Mouse (Mus musculus): ENCODE measurements at regions not wholly inside any gene's neighbourhood (a gene's known extent, or its start where the extent isn't known, plus 50 kb on each side); places are given as distances from the start of the nearest gene placed in this dataset.

DNA sequence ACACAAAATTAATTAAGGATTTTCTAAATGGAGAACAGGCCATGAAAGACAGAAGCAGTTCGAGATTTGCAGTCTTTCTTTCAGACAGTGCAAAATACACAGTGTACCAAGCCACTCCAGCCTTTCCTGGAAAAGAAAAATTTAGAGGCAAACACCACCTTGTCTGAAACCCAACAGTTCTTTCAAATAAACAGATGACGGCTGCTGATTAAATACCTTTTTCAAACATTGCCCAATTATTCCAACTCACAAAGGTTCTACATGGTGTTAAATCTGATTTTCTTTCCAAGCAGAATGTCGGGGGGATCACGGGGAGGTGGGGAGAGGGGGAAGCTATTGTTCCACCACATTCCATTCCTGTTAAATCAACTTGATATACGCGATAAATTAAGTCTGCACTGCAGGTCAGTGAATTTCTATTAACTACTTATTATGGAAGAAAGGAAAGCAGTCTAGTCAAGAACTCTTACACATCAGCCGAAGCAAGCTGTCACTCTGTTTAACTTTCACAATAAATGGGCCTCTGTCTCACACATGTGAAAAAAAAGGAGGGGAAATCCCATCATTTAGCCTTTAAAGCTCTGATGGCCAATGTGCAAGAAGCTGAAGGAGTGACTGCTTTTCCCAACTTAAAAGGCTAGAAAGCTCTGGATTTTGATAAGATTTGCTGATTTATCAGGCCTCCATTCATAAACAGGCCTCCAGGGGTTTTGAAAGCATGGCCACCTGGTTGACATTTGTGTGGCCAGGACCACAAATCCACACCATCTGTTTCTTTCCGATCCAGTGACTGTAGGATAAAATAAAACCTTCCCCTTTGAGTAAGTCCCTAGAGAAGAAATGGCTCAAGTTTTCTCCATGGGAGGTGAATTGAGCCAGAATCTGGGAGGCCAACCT, 165.4 kb downstream of the Nedd1 start:
- Histone ChIP-seq H3K4me2 (peak overlapping the region; percentile 37), H3K4me3 (replicated peaks) (no peak overlapping the region), H3K36me3 (no peaks in the 10 kb centered on the region), H3K27me3 (replicated peaks) (no peaks in the 10 kb centered on the region), H3K27ac (replicated peaks) (peak overlapping the region; percentile 38), H3K4me1 (peaks cover 20% of the 10 kb centered on the region), H3K9me3 (replicated peaks) (no peaks in the 10 kb centered on the region), H3K9ac (replicated peaks) (no peak overlapping the region)
- WGBS: 6% methylated on average over 8 of the region's 8 CpGs
- ATAC-seq (ENCODE audit: low FRiP score): no peak

DNA sequence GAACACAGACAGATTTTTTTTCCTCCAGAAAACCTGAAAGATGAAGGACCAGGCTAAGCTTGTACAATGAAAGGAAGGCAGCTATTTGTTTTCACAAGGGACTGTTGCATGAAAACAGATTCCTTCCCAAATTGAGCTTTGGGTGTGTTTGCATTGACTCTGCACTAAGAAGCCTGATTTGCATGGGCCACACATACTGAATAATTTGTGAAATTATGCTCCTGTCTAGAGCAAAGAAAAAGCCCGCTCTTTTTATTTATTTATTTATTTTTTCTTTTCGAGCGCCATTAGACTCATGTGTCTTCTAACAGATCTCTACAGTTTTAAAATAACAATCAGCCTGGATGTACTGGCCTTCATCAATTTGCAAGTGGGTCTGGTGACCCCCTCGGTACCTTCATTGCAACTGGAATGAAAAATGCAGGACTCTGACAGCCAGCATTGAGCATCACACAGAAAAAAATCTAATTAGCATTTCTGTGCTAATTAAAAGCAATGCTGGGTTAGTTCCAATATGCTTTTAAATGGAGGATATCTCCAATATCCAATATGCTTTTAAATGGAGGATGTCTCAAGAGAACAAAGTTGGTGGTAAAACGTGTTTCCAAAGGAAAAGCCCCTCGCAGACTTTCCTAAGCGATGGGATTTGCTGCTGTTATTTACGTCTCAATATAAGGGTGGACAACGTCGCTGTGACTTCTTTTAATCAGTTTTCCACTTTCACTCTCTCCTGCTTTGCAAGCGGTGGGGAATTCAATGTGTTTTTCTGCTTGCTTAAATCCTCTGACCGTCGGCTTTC, 166.3 kb downstream of the Nedd1 start:
- H3K9me3 ChIP-seq (replicated peaks): no peaks in the 10 kb centered on the region
- no peaks in the 10 kb centered on the region for H3K36me3 ChIP-seq
- H3K4me3 ChIP-seq (replicated peaks): no peak overlapping the region
- H3K27ac ChIP-seq (replicated peaks): peak overlapping the region; percentile 38; the same call in 1 of the 2 replicates
- H3K27me3 ChIP-seq (replicated peaks): no peaks in the 10 kb centered on the region
- H3K9ac ChIP-seq (replicated peaks): no peak overlapping the region
- peaks cover 20% of the 10 kb centered on the region for H3K4me1 ChIP-seq
- ATAC-seq (ENCODE audit: low FRiP score): no peak
- peak overlapping the region; percentile 37 for H3K4me2 ChIP-seq
- 9% methylated on average over 13 of the region's 13 CpGs for WGBS

DNA sequence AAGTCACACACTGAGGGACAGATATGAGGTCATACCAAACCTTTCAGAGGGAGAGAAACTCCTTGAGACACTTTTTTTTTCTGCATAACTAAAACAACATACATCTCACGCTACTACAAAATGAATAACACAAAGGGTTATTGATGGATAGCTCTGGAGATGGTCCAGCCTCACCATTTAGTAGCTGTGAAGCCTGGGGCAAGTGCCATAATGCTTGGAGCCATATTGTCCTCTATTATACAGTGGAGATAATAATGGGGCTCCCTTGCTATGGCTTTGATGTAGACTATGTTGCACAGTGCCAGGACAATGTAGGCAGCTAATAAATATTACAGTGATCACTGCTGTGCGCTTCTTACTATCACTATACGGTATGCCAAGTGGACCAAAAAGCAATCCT, 168.3 kb downstream of the Nedd1 start:
- H3K36me3 ChIP-seq: no peaks in the 10 kb centered on the region
- no peaks in the 10 kb centered on the region for H3K9me3 ChIP-seq (replicated peaks)
- H3K4me2 ChIP-seq: no peak overlapping the region
- peaks cover 28% of the 10 kb centered on the region for H3K4me1 ChIP-seq
- no peak for ATAC-seq (ENCODE audit: low FRiP score)
- no peak overlapping the region for H3K9ac ChIP-seq (replicated peaks)
- 50% methylated on average over 3 of the region's 3 CpGs for whole genome bisulfite sequencing
- no peaks in the 10 kb centered on the region for H3K27me3 ChIP-seq (replicated peaks)
- no peak overlapping the region for H3K4me3 ChIP-seq (replicated peaks)
- no peak overlapping the region for H3K27ac ChIP-seq (replicated peaks)

DNA sequence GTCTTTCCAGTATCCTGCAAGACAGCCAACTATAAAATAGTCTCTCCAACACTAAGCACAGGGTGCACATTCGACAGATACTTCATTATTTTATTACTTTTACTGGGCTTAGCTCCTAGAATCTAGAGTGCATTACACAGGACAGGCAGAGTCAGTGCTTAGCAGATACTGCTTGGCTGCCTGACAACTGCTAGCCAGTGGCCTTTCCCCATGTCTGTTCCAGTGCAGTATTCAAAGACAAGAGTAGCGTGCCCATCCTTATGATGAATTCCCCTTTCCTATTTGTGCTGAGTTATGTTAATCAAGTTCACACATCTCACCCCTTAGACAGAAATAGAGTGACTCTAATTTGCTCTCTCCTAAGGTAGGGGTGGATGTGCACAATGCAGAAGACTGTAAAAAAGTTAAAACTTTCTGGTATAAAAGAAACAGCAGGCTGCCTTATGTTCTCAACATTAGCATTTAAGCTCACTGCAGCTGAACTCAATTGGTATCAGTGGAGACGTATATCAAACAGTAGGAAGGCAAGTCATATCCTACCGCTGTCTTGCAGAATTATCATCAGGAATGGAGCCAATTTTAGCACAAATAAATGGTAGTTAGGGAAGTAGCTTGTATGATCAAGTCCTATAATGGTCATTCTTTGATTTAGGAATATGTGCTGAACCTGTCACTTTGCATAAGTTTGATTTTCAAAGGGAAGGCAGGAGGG, 173.2 kb downstream of the Nedd1 start:
- 31% methylated on average over 4 of the region's 4 CpGs for WGBS
- Histone ChIP-seq H3K4me1 (peaks cover 10% of the 10 kb centered on the region; the same call in 1 of the 2 replicates), H3K4me3 (replicated peaks) (no peak overlapping the region), H3K9ac (replicated peaks) (no peak overlapping the region), H3K27me3 (replicated peaks) (no peaks in the 10 kb centered on the region), H3K27ac (replicated peaks) (no peak overlapping the region), H3K4me2 (no peak overlapping the region), H3K36me3 (no peaks in the 10 kb centered on the region), H3K9me3 (replicated peaks) (no peaks in the 10 kb centered on the region)
- 0 out of 2 replicates have a peak, but pooled peaks have one; percentile 50 for ATAC-seq (ENCODE audit: low FRiP score)

DNA sequence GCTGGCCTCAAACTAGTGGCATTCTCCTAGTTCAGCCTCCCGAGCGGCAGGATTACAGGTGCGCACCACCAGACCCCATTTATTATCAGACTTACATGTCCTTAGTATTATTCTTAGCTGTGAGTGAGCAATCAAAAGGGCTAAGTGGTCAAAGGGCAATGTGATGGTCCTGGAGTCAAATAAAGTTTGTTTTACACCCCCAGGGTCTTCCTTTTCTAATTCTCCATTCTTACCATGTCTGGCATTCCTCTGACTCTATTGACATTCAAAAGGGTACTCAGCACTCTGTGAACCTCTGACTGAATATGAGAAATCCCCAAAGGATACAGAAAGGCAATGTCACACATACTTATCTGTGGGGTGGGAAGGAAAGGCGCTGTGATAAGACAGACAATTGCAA, 183.8 kb downstream of the Nedd1 start:
- H3K27me3 ChIP-seq (replicated peaks): no peaks in the 10 kb centered on the region
- H3K36me3 ChIP-seq: no peaks in the 10 kb centered on the region
- no peaks in the 10 kb centered on the region for H3K9me3 ChIP-seq (replicated peaks)
- no peak overlapping the region for H3K4me2 ChIP-seq
- H3K9ac ChIP-seq (replicated peaks): no peak overlapping the region
- no peaks in the 10 kb centered on the region for H3K4me1 ChIP-seq
- WGBS: 82% methylated on average over 4 of the region's 4 CpGs
- H3K27ac ChIP-seq (replicated peaks): no peak overlapping the region
- H3K4me3 ChIP-seq (replicated peaks): no peak overlapping the region
- no peak for ATAC-seq (ENCODE audit: low FRiP score)

DNA sequence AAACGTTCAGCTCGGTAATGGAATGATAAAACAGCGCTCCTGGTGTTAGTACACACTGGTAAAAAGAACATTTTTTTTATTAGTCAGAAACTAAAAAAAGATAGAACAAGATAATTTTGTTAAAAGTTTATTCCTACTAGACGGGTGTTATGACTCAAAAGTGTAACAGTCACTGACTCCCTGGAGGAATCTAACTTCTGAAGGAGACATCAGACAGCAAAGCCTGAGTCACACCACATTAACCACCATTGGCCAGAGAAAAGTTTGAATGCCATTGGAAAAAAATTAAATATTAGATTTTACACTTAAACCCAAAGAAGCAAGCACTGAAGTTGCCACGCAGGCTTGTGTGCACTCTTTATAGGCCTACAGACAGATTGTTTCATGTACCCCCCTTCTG, 205.3 kb downstream of the Nedd1 start:
- Histone ChIP-seq H3K4me3 (replicated peaks) (no peak overlapping the region), H3K9ac (replicated peaks) (no peak overlapping the region), H3K9me3 (replicated peaks) (no peaks in the 10 kb centered on the region), H3K27ac (replicated peaks) (no peak overlapping the region), H3K27me3 (replicated peaks) (no peaks in the 10 kb centered on the region), H3K4me2 (no peak overlapping the region), H3K36me3 (no peaks in the 10 kb centered on the region), H3K4me1 (no peaks in the 10 kb centered on the region; the same call in 1 of the 2 replicates)
- ATAC-seq (ENCODE audit: low FRiP score): no peak
- 61% methylated on average over 5 of the region's 5 CpGs for WGBS

DNA sequence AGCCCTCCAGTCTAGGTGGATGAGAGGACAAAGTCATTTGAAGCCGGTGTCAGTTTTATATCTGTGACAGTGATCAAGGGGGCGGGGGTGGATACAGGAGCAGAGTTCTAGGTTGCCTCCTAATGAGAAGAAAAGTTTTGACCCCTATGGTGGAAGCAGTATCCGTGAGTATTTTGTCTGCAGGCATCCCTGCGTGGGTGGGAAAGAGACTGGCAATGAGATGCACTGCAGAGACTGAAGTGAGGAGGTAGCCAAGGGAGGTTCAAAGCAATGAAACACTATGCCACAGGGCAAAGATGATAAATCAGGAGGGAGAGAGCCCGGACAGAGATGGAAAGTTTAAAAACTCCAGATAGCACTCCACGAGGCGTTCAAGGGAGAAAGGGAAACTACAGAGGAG, 210.5 kb downstream of the Nedd1 start:
- no peak overlapping the region for H3K9ac ChIP-seq (replicated peaks)
- 69% methylated on average over 7 of the region's 7 CpGs for WGBS
- H3K27me3 ChIP-seq (replicated peaks): no peaks in the 10 kb centered on the region
- no peak for ATAC-seq (ENCODE audit: low FRiP score)
- no peaks in the 10 kb centered on the region for H3K9me3 ChIP-seq (replicated peaks)
- no peak overlapping the region for H3K27ac ChIP-seq (replicated peaks)
- no peak overlapping the region for H3K4me2 ChIP-seq
- H3K4me3 ChIP-seq (replicated peaks): no peak overlapping the region
- H3K4me1 ChIP-seq: no peaks in the 10 kb centered on the region; the same call in 1 of the 2 replicates
- no peaks in the 10 kb centered on the region for H3K36me3 ChIP-seq

DNA sequence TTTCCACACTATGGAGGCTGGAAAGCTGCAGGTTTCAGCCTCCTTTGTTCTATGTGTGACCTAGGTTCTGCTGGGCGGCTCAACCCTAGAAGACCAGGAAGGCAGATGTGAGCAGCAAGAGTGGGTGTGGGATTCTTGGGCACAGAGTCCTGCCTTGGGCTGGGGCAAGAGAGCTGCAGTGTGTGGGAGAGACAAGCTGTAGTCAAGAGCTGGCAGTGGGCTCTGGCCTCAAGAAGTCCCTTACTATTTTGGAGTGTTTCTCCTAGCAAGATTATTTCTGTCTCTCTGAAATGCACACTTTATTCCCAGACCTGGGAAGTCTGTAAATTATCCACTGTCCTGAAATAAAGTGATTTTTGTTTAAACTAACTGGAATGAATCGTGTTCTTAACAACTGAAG, 211.5 kb downstream of the Nedd1 start:
- H3K4me2 ChIP-seq: no peak overlapping the region
- H3K27ac ChIP-seq (replicated peaks): no peak overlapping the region
- no peak for ATAC-seq (ENCODE audit: low FRiP score)
- no peaks in the 10 kb centered on the region for H3K27me3 ChIP-seq (replicated peaks)
- H3K4me3 ChIP-seq (replicated peaks): no peak overlapping the region
- no peaks in the 10 kb centered on the region for H3K9me3 ChIP-seq (replicated peaks)
- H3K9ac ChIP-seq (replicated peaks): no peak overlapping the region
- 89% methylated on average over 2 of the region's 2 CpGs for WGBS
- H3K36me3 ChIP-seq: no peaks in the 10 kb centered on the region
- no peaks in the 10 kb centered on the region; the same call in 1 of the 2 replicates for H3K4me1 ChIP-seq

DNA sequence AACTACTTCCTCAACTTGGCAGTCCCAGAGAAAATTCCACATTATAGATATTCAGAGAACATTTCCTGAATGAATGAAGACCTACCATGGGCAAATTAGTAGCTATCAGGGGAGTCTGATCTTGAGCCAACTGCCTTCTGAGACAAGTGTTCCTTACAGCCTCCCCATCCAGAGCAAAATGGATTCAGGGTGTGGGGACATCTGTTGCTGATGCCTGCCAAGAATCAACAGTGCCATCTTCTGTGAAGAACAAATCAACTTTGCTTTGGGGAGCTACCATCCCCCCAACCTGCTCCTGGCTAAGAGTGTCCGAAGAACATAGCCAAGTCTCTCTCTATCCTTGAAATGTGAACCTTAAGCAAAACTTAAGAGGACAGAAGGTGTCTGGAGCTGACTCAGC, 217.9 kb downstream of the Nedd1 start:
- Histone ChIP-seq H3K4me1 (no peaks in the 10 kb centered on the region), H3K4me2 (no peak overlapping the region), H3K9ac (replicated peaks) (no peak overlapping the region), H3K36me3 (no peaks in the 10 kb centered on the region), H3K27me3 (replicated peaks) (no peaks in the 10 kb centered on the region), H3K27ac (replicated peaks) (no peak overlapping the region), H3K4me3 (replicated peaks) (no peak overlapping the region), H3K9me3 (replicated peaks) (no peaks in the 10 kb centered on the region)
- WGBS: 94% methylated on average over 1 of the region's 1 CpGs
- no peak for ATAC-seq (ENCODE audit: low FRiP score)

DNA sequence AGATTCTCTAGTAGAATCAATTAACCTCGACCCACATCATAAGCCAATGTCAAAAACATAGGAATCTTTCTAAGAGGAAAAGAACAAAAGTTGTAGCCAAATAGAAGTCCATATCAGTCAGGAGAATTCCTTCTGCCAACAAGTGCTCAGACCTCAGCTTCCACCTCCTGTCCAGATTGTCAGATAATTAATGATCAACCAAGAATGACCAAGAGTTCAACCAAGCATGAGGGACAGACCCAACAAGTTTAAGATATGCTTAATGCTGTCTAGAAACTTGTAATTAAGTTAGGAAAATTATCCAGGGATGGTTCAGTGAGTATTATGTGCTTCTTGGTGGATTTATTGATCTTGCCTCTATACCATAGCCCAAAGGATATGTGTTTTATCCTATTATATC, 238.6 kb downstream of the Nedd1 start:
- WGBS: 76% methylated on average over 1 of the region's 1 CpGs
- Histone ChIP-seq H3K27ac (replicated peaks) (no peak overlapping the region), H3K4me3 (replicated peaks) (no peak overlapping the region)

DNA sequence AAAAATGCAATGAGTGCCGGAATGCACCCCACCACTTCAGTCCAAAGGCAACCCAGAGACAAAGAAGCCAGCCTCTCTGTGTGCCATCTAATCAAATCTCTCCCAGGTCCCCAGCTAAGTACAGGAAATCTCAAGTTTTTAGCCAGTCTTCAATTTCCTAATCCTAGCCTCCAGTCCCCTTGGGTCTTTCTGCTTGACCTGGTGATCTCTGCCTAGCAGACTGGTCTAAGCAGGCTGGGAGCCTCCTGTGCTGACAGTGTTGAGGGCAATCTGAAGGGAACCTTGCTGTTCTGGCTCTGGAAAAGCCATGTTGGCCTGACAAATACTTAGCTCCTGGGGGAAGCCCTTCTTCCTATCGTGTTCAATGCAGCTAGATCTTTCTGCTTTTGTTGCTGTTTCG, 248.9 kb downstream of the Nedd1 start:
- ATAC-seq (ENCODE audit: low FRiP score): no peak
- no peaks in the 10 kb centered on the region for H3K27me3 ChIP-seq (replicated peaks)
- WGBS: 32% methylated on average over 3 of the region's 3 CpGs

More for the DNA sequence above, 238.6 kb downstream of the Nedd1 start:
- H3K4me1 ChIP-seq: no peaks in the 10 kb centered on the region
- no peak overlapping the region for H3K9ac ChIP-seq (replicated peaks)
- no peaks in the 10 kb centered on the region for H3K27me3 ChIP-seq (replicated peaks)
- no peaks in the 10 kb centered on the region for H3K36me3 ChIP-seq
- H3K4me2 ChIP-seq: no peak overlapping the region
- H3K9me3 ChIP-seq (replicated peaks): peaks cover 12% of the 10 kb centered on the region; the same call in 1 of the 2 replicates
- no peak for ATAC-seq (ENCODE audit: low FRiP score)

More for the DNA sequence above, 248.9 kb downstream of the Nedd1 start:
- Histone ChIP-seq H3K4me3 (replicated peaks) (no peak overlapping the region), H3K9me3 (replicated peaks) (no peaks in the 10 kb centered on the region), H3K4me2 (no peak overlapping the region), H3K27ac (replicated peaks) (no peak overlapping the region), H3K36me3 (no peaks in the 10 kb centered on the region), H3K4me1 (no peaks in the 10 kb centered on the region), H3K9ac (replicated peaks) (no peak overlapping the region)
